Mouse (Mus musculus): ENCODE measurements around the gene Gm21425. TPM values are rescaled to one million over a fixed set of nuclear protein-coding genes. Genes with fewer than 3 reads are reported as not detected.

Gm21425 gene
- not detected for total RNA-seq (2023)

GRCm38 (mm10) chrY:13161668-13162067 lies at the start of gene Gm21425:
Gene Gm21425, plus strand, starts transcription at chrY:13161968.

GRCm38 (mm10) chrY:13133392-13133791 lies 28.4 kb upstream of the Gm21425 start, which contains the start of gene Gm21891:
Gene Gm21891, minus strand, starts transcription at chrY:13133492.

Other genes with a start within 250 kb of the Gm21425 start
- gene Gm20807, start 119.1 kb upstream of the Gm21425 start, total RNA-seq (2023): not detected
- not detected for gene Gm21891, start 28.5 kb upstream of the Gm21425 start, total RNA-seq (2023)
- gene Gm21828, start 62.0 kb downstream of the Gm21425 start, total RNA-seq (2023): not detected
- not detected for gene Gm21440, start 90.4 kb downstream of the Gm21425 start, total RNA-seq (2023)
- not detected for gene Gm21454, start 90.5 kb downstream of the Gm21425 start, total RNA-seq (2023)
- not detected for gene Gm21725, start 187.1 kb downstream of the Gm21425 start, total RNA-seq (2023)

All from neutrophil, adult 59 days (primary cell).